Mouse (Mus musculus): Measurements from ENCODE around the gene Gm14085.

- TF ChIP-seq CTCF (IDR thresholded peaks at IDR 0.05; ENCODE audit: low read depth, low read length) (no peak), EP300 (IDR thresholded peaks at IDR 0.05; ENCODE audit: insufficient read depth, low read depth, low read length) (no peak)
Measured at GRCm38 (mm10) chr2:122534671-122535070, 49.9 kb downstream of the Gm14085 start.

Measured in ES-Bruce4 (cell line).